Mouse (Mus musculus): ENCODE measurements around the gene Gnb3. TPM values are rescaled to one million over a fixed set of nuclear protein-coding genes. Genes with fewer than 3 reads are reported as not detected.

Gnb3 gene
- polyA plus RNA-seq, 2 experiments, result 1.6 to 2.3 TPM

- H3K4me2 ChIP-seq (replicated peaks; ENCODE audit: low read depth, low read length, severe bottlenecking), result no peak overlapping the region
- H3K9me3 ChIP-seq (ENCODE audit: control insufficient read depth, low read length), result no peaks in the 10 kb centered on the region
- H3K27me3 ChIP-seq (ENCODE audit: control insufficient read depth, insufficient read depth, low read length), result no peaks in the 10 kb centered on the region
- DNase-seq (ENCODE audit: low spot score) (no peak), ATAC-seq (ENCODE audit: low FRiP score, low read depth) (no peak)
- H3K4me1 ChIP-seq (ENCODE audit: control insufficient read depth, insufficient read depth, low read length), result no peaks in the 10 kb centered on the region
- 78% methylated on average over 10 of the region's 10 CpGs for WGBS
- H3K36me3 ChIP-seq (ENCODE audit: control insufficient read depth, insufficient read depth, low read length), result no peaks in the 10 kb centered on the region
- H3K27ac ChIP-seq (replicated peaks; ENCODE audit: low read depth, low read length), result no peak overlapping the region
- no peak overlapping the region for H3K9ac ChIP-seq (ENCODE audit: low read depth, low read length, severe bottlenecking)
- TF ChIP-seq POLR2A (IDR thresholded peaks at IDR 0.05; ENCODE audit: borderline replicate concordance, extremely low read depth, insufficient read depth, insufficient read length), result no peak
- no peak overlapping the region for H3K4me3 ChIP-seq (replicated peaks; ENCODE audit: low read length)
These were observed 43.3 kb upstream of the Gnb3 start for GRCm38 (mm10) chr6:124883351-124883750.

GRCm38 (mm10) chr6:124881821-124882220 lies 41.7 kb upstream of the Gnb3 start:
- DNase-seq (ENCODE audit: low spot score), result no peak
- no peaks in the 10 kb centered on the region for H3K9me3 ChIP-seq (ENCODE audit: control insufficient read depth, low read length)
- 93% methylated on average over 9 of the region's 9 CpGs for WGBS
- H3K36me3 ChIP-seq (ENCODE audit: control insufficient read depth, insufficient read depth, low read length), result no peaks in the 10 kb centered on the region
- no peak overlapping the region for H3K4me2 ChIP-seq (replicated peaks; ENCODE audit: low read depth, low read length, severe bottlenecking)
- TF ChIP-seq POLR2A (IDR thresholded peaks at IDR 0.05; ENCODE audit: borderline replicate concordance, extremely low read depth, insufficient read depth, insufficient read length), result no peak
- no peaks in the 10 kb centered on the region for H3K4me1 ChIP-seq (ENCODE audit: control insufficient read depth, insufficient read depth, low read length)
- no peak overlapping the region for H3K27ac ChIP-seq (replicated peaks; ENCODE audit: low read depth, low read length)
- no peak overlapping the region for H3K9ac ChIP-seq (ENCODE audit: low read depth, low read length, severe bottlenecking)
- ATAC-seq (ENCODE audit: low FRiP score, low read depth), result no peak
- no peak overlapping the region for H3K4me3 ChIP-seq (replicated peaks; ENCODE audit: low read length)
- H3K27me3 ChIP-seq (ENCODE audit: control insufficient read depth, insufficient read depth, low read length), result no peaks in the 10 kb centered on the region

GRCm38 (mm10) chr6:124879390-124879789 lies 39.3 kb upstream of the Gnb3 start:
- DNase-seq (ENCODE audit: low spot score) (no peak), ATAC-seq (ENCODE audit: low FRiP score, low read depth) (no peak)
- no peak overlapping the region for H3K9ac ChIP-seq (ENCODE audit: low read depth, low read length, severe bottlenecking)
- no peak overlapping the region for H3K4me2 ChIP-seq (replicated peaks; ENCODE audit: low read depth, low read length, severe bottlenecking)
- WGBS, result 55% methylated on average over 6 of the region's 6 CpGs
- no peak overlapping the region for H3K4me3 ChIP-seq (replicated peaks; ENCODE audit: low read length)
- H3K27me3 ChIP-seq (ENCODE audit: control insufficient read depth, insufficient read depth, low read length), result no peaks in the 10 kb centered on the region
- TF ChIP-seq POLR2A (IDR thresholded peaks at IDR 0.05; ENCODE audit: borderline replicate concordance, extremely low read depth, insufficient read depth, insufficient read length), result no peak
- H3K36me3 ChIP-seq (ENCODE audit: control insufficient read depth, insufficient read depth, low read length), result no peaks in the 10 kb centered on the region
- no peak overlapping the region for H3K27ac ChIP-seq (replicated peaks; ENCODE audit: low read depth, low read length)
- H3K9me3 ChIP-seq (ENCODE audit: control insufficient read depth, low read length), result no peaks in the 10 kb centered on the region
- no peaks in the 10 kb centered on the region for H3K4me1 ChIP-seq (ENCODE audit: control insufficient read depth, insufficient read depth, low read length)

GRCm38 (mm10) chr6:124874348-124874747 lies 34.3 kb upstream of the Gnb3 start:
- 36% methylated on average over 3 of the region's 3 CpGs for WGBS
- Histone ChIP-seq H3K27me3 (ENCODE audit: control insufficient read depth, insufficient read depth, low read length) (no peaks in the 10 kb centered on the region), H3K9me3 (ENCODE audit: control insufficient read depth, low read length) (no peaks in the 10 kb centered on the region), H3K4me2 (replicated peaks; ENCODE audit: low read depth, low read length, severe bottlenecking) (no peak overlapping the region), H3K4me1 (ENCODE audit: control insufficient read depth, insufficient read depth, low read length) (no peaks in the 10 kb centered on the region), H3K9ac (ENCODE audit: low read depth, low read length, severe bottlenecking) (no peak overlapping the region), H3K4me3 (replicated peaks; ENCODE audit: low read length) (no peak overlapping the region), H3K36me3 (ENCODE audit: control insufficient read depth, insufficient read depth, low read length) (no peaks in the 10 kb centered on the region), H3K27ac (replicated peaks; ENCODE audit: low read depth, low read length) (no peak overlapping the region)
- no peak for DNase-seq (ENCODE audit: low spot score)
- no peak for TF ChIP-seq POLR2A (IDR thresholded peaks at IDR 0.05; ENCODE audit: borderline replicate concordance, extremely low read depth, insufficient read depth, insufficient read length)
- no peak for ATAC-seq (ENCODE audit: low FRiP score, low read depth)

- ATAC-seq (ENCODE audit: low FRiP score, low read depth) (no peak), DNase-seq (ENCODE audit: low spot score) (no peak)
- Histone ChIP-seq H3K27ac (replicated peaks; ENCODE audit: low read depth, low read length) (no peak overlapping the region), H3K4me3 (replicated peaks; ENCODE audit: low read length) (no peak overlapping the region), H3K9ac (ENCODE audit: low read depth, low read length, severe bottlenecking) (0 out of 2 replicates have a peak overlapping the region, but pooled peaks have one; percentile 21), H3K9me3 (ENCODE audit: control insufficient read depth, low read length) (no peaks in the 10 kb centered on the region), H3K27me3 (ENCODE audit: control insufficient read depth, insufficient read depth, low read length) (no peaks in the 10 kb centered on the region), H3K4me1 (ENCODE audit: control insufficient read depth, insufficient read depth, low read length) (peaks cover 17% of the 10 kb centered on the region; the same call in 1 of the 2 replicates), H3K36me3 (ENCODE audit: control insufficient read depth, insufficient read depth, low read length) (no peaks in the 10 kb centered on the region), H3K4me2 (replicated peaks; ENCODE audit: low read depth, low read length, severe bottlenecking) (no peak overlapping the region)
- no peak for TF ChIP-seq POLR2A (IDR thresholded peaks at IDR 0.05; ENCODE audit: borderline replicate concordance, extremely low read depth, insufficient read depth, insufficient read length)
- 55% methylated on average over 7 of the region's 7 CpGs for WGBS
These were observed 26.5 kb upstream of the Gnb3 start for GRCm38 (mm10) chr6:124866560-124866959.
